Mouse (Mus musculus) gastrocnemius, adult 2 months (tissue): ENCODE data around the gene Spg7. TPM values are rescaled to one million over a fixed set of nuclear protein-coding genes. Genes with fewer than 3 reads are reported as not detected.

Experiments
- DNase-seq: peaks from one replicate; pipeline ENCODE4 v3.0.0; 2022
- H3K27ac ChIP-seq: fragments of 200-600 bp; 2 replicates; pipeline ENCODE4 v1.8.1; 2022; ENCODE audit warnings: mild to moderate bottlenecking
- H3K4me3 ChIP-seq: fragments of 200-600 bp; 2 replicates; pipeline ENCODE4 v1.8.1; 2022; ENCODE audit warnings: mild to moderate bottlenecking, moderate library complexity
- CTCF ChIP-seq: fragments of 200-600 bp; IDR thresholded peaks from 2 replicates; pipeline ENCODE4 v1.8.1; 2022; ENCODE audit warnings: antibody characterized with exemption, mild to moderate bottlenecking, moderate library complexity
- intact Hi-C: fragments of 180-260 bp; cut with DNase I; formaldehyde crosslinking; loops from one replicate; pipeline ENCODE4 v1.15.1; 2025
- microRNA-seq: library from miRNA; unstranded; fragments of <30 nt; microRNA quantifications from one replicate; pipeline ENCODE4 v1.2.0, GENCODE M21; 2021
- total RNA-seq, 2 experiments: library from RNA; stranded (reverse); gene quantifications; 2 replicates each; pipeline ENCODE4 v1.2.3; 2021

The Spg7 gene
- total RNA-seq, 2 experiments from 2014 or later, result 67.4 to 74.9 TPM

GRCm38 (mm10) chr8:123146390-123146789, 83.6 kb downstream of the Spg7 start:
- Histone ChIP-seq H3K27ac (peak overlapping the region; percentile 63), H3K4me3 (no peak overlapping the region)
- intact Hi-C loops, result no loop called here
- no peak for TF ChIP-seq CTCF
- DNase-seq, result peak; percentile 44

Small RNA genes lying within 50 kb of the gene (microRNA-seq; reads per million reads assigned to microRNA genes)
- gene Mir7079 (not detected), gene Mir7080 (not detected)

Other genes starting within 250 kb of the Spg7 start
- gene Cdh15, start 215.0 kb upstream of the Spg7 start, total RNA-seq, result 10 to 100 TPM; 19.0 to 22.8 TPM
- 10 to 100 TPM; 60.3 to 62.1 TPM for gene Ankrd11, start 20.7 kb upstream of the Spg7 start, total RNA-seq
- gene Rpl13, start 39.4 kb downstream of the Spg7 start, total RNA-seq, result 100 to 1,000 TPM; 389 to 466 TPM
- under 1 TPM; 0.13 to 0.20 TPM for gene Cpne7, start 54.4 kb downstream of the Spg7 start, total RNA-seq
- 1 to 10 TPM; 2.1 to 2.5 TPM for gene Sult5a1, start 95.4 kb downstream of the Spg7 start, total RNA-seq
- gene Dpep1, start 123.3 kb downstream of the Spg7 start, total RNA-seq, result 10 to 100 TPM; 13.6 to 16.7 TPM
- gene Chmp1a, start 149.8 kb downstream of the Spg7 start, total RNA-seq, result 10 to 100 TPM; 42.6 to 43.8 TPM
- gene Spata33, start 149.9 kb downstream of the Spg7 start, total RNA-seq, result 1 to 10 TPM; 1.2 to 1.8 TPM
- 10 to 100 TPM; 13.0 to 15.2 TPM for gene Cdk10, start 161.9 kb downstream of the Spg7 start, total RNA-seq
- 1 to 10 TPM; 1.5 to 2.3 TPM for gene Spata2l, start 173.3 kb downstream of the Spg7 start, total RNA-seq
- gene Zfp276, start 191.3 kb downstream of the Spg7 start, total RNA-seq, result 1 to 10 TPM; 5.2 to 8.1 TPM
- gene Vps9d1, start 191.4 kb downstream of the Spg7 start, total RNA-seq, result 10 to 100 TPM; 17.7 to 18.3 TPM